Mouse (Mus musculus) embryonic facial prominence, embryonic 14.5 days (tissue): ENCODE measurements around the gene Psmg4. TPM values are rescaled to one million over a fixed set of nuclear protein-coding genes. Genes with fewer than 3 reads are reported as not detected.
A peak's percentile ranks its signal among the peaks of the same experiment; 100 is the strongest.

Source experiments
- ATAC-seq: fragments of 200-750 bp; cut with Nextera tagmentation; 2 replicates; pipeline ENCODE4 v1.8.0; 2017; ENCODE audit warnings: low read depth, moderate number of reproducible peaks, moderate TSS enrichment
- DNase-seq: peaks from one replicate; pipeline ENCODE4 v3.0.0-alpha.2; 2015; ENCODE audit warnings: low spot score
- H3K27ac ChIP-seq: fragments of 300-500 bp; sonication (generic); replicated peaks from 2 replicates; pipeline ENCODE4 v1.5.1; 2014; ENCODE audit warnings: low read depth, mild to moderate bottlenecking, low read length, moderate library complexity
- H3K27me3 ChIP-seq: fragments of 300-500 bp; sonication (generic); replicated peaks from 2 replicates; pipeline ENCODE4 v1.6.1; 2014; ENCODE audit warnings: low read length; ENCODE audit not compliant: control insufficient read depth, insufficient read depth
- H3K36me3 ChIP-seq: fragments of 300-500 bp; sonication (generic); 2 replicates; pipeline ENCODE4 v1.6.1; 2014; ENCODE audit warnings: low read length, mixed read lengths; ENCODE audit not compliant: control insufficient read depth, insufficient read depth
- H3K4me1 ChIP-seq: fragments of 300-500 bp; sonication (generic); 2 replicates; pipeline ENCODE4 v1.6.1; 2014; ENCODE audit warnings: antibody characterized with exemption, low read length; ENCODE audit not compliant: control insufficient read depth, insufficient read depth
- H3K4me2 ChIP-seq: fragments of 300-500 bp; sonication (generic); 2 replicates; pipeline ENCODE4 v1.6.1; 2014; ENCODE audit warnings: low read depth, mild to moderate bottlenecking, low read length, moderate library complexity, mixed read lengths
- H3K4me3 ChIP-seq: fragments of 300-500 bp; sonication (generic); 2 replicates; pipeline ENCODE4 v1.5.1; 2014; ENCODE audit warnings: low read depth, mild to moderate bottlenecking, low read length
- H3K9ac ChIP-seq: fragments of 300-500 bp; sonication (generic); 2 replicates; pipeline ENCODE4 v1.6.1; 2014; ENCODE audit warnings: low read depth, mild to moderate bottlenecking, low read length, moderate library complexity, mixed read lengths
- H3K9me3 ChIP-seq: fragments of 300-500 bp; sonication (generic); 2 replicates; pipeline ENCODE4 v1.6.1; 2016; ENCODE audit warnings: low read length; ENCODE audit not compliant: control insufficient read depth
- WGBS: fragments of 180-500 bp; shearing (Covaris S2); extraction: QIAGEN DNeasy Blood & Tissue Kit; methylation state at CpG from one replicate; pipeline ENCODE4 v1.1.7; 2014; 5-methylcytosine and 5-hydroxymethylcytosine counted together
- polyA plus RNA-seq: library from polyadenylated mRNA; unstranded; fragments of >200 nt; fragmentation: Nextera tagmentation; extraction: Ambion mirVana; gene quantifications from 2 replicates; pipeline ENCODE4 v1.2.1, GENCODE M21; 2014

Psmg4 gene
- polyA plus RNA-seq, 1 experiment from 2014 or later: 76.5 TPM

GRCm38 (mm10) chr13:34128276-34129114, 34.3 kb upstream of the Psmg4 start:
- H3K9ac ChIP-seq: no peak overlapping the region
- whole genome bisulfite sequencing: 73% methylated on average over 9 of the region's 9 CpGs
- H3K9me3 ChIP-seq: no peaks in the 10 kb centered on the region
- peaks cover 33% of the 10 kb centered on the region for H3K4me1 ChIP-seq
- DNase-seq: no peak
- peak overlapping the region; percentile 75 for H3K4me3 ChIP-seq
- 0 out of 2 replicates have a peak, but pooled peaks cover 20% of the 10 kb centered on the region for H3K36me3 ChIP-seq
- ATAC-seq: no peak
- H3K27ac ChIP-seq: no peak overlapping the region
- H3K4me2 ChIP-seq: peak overlapping the region; percentile 85
- no peaks in the 10 kb centered on the region for H3K27me3 ChIP-seq

GRCm38 (mm10) chr13:34129485-34130225, 33.1 kb upstream of the Psmg4 start:
- 0% methylated on average over 27 of the region's 31 CpGs for WGBS
- H3K36me3 ChIP-seq: 0 out of 2 replicates have a peak, but pooled peaks cover 12% of the 10 kb centered on the region
- H3K27me3 ChIP-seq: no peaks in the 10 kb centered on the region
- peak overlapping the region; percentile 75 for H3K4me3 ChIP-seq
- peak overlapping the region; percentile 80 for H3K9ac ChIP-seq
- H3K4me1 ChIP-seq: peaks cover 33% of the 10 kb centered on the region
- peak overlapping the region; percentile 88 for H3K27ac ChIP-seq
- DNase-seq: peak; percentile 84
- peak overlapping the region; percentile 85 for H3K4me2 ChIP-seq
- peak; percentile 7 for ATAC-seq
- H3K9me3 ChIP-seq: no peaks in the 10 kb centered on the region

GRCm38 (mm10) chr13:34130226-34130731, 32.5 kb upstream of the Psmg4 start, which contains the start of gene Tubb2b:
TSS of gene Tubb2b (minus strand) at chr13:34130466.
- 0 out of 2 replicates have a peak, but pooled peaks cover 7% of the 10 kb centered on the region for H3K36me3 ChIP-seq
- peak within 1 kb of the TSS; percentile 85 for H3K4me2 ChIP-seq
- no peaks in the 10 kb centered on the region for H3K27me3 ChIP-seq
- peaks cover 33% of the 10 kb centered on the region for H3K4me1 ChIP-seq
- WGBS: under 1% methylated on average over 26 of the region's 26 CpGs
- H3K27ac ChIP-seq: peak within 1 kb of the TSS; percentile 88
- peak; percentile 97 for DNase-seq
- ATAC-seq: peak; percentile 93
- H3K4me3 ChIP-seq: peak within 1 kb of the TSS; percentile 75
- no peaks in the 10 kb centered on the region for H3K9me3 ChIP-seq
- H3K9ac ChIP-seq: peak within 1 kb of the TSS; percentile 80

GRCm38 (mm10) chr13:34131011-34131707, 31.6 kb upstream of the Psmg4 start:
- Histone ChIP-seq H3K9me3 (no peaks in the 10 kb centered on the region), H3K4me3 (peak overlapping the region; percentile 75), H3K27me3 (no peaks in the 10 kb centered on the region), H3K4me1 (peaks cover 33% of the 10 kb centered on the region), H3K27ac (peak overlapping the region; percentile 88), H3K36me3 (no peaks in the 10 kb centered on the region), H3K9ac (peak overlapping the region; percentile 80), H3K4me2 (peak overlapping the region; percentile 85)
- DNase-seq (peak; percentile 92), ATAC-seq (peak; percentile 71)
- WGBS: under 1% methylated on average over 24 of the region's 24 CpGs

GRCm38 (mm10) chr13:34131708-34132060, 31.1 kb upstream of the Psmg4 start:
- Histone ChIP-seq H3K27ac (peak overlapping the region; percentile 88), H3K4me2 (peak overlapping the region; percentile 85), H3K36me3 (no peaks in the 10 kb centered on the region), H3K27me3 (no peaks in the 10 kb centered on the region), H3K4me1 (peaks cover 33% of the 10 kb centered on the region), H3K4me3 (peak overlapping the region; percentile 75), H3K9me3 (no peaks in the 10 kb centered on the region), H3K9ac (peak overlapping the region; percentile 80)
- 2% methylated on average over 10 of the region's 10 CpGs for WGBS
- ATAC-seq: peak; percentile 24; the same call in 1 of the 2 replicates
- DNase-seq: peak; percentile 87

GRCm38 (mm10) chr13:34132299-34132698, 30.5 kb upstream of the Psmg4 start:
- ATAC-seq (no peak), DNase-seq (peak; percentile 67)
- 2% methylated on average over 15 of the region's 15 CpGs for WGBS
- H3K4me1 ChIP-seq: peaks cover 35% of the 10 kb centered on the region
- peak overlapping the region; percentile 80; the same call in 1 of the 2 replicates for H3K9ac ChIP-seq
- no peaks in the 10 kb centered on the region for H3K36me3 ChIP-seq
- H3K27me3 ChIP-seq: no peaks in the 10 kb centered on the region
- no peaks in the 10 kb centered on the region for H3K9me3 ChIP-seq
- peak overlapping the region; percentile 88; the same call in 1 of the 2 replicates for H3K27ac ChIP-seq
- peak overlapping the region; percentile 75 for H3K4me3 ChIP-seq
- H3K4me2 ChIP-seq: peak overlapping the region; percentile 85

GRCm38 (mm10) chr13:34132875-34133274, 29.9 kb upstream of the Psmg4 start:
- Histone ChIP-seq H3K9ac (no peak overlapping the region), H3K4me1 (peaks cover 35% of the 10 kb centered on the region), H3K4me3 (peak overlapping the region; percentile 75; the same call in 1 of the 2 replicates), H3K27ac (peak overlapping the region; percentile 88; the same call in 1 of the 2 replicates), H3K9me3 (no peaks in the 10 kb centered on the region), H3K4me2 (peak overlapping the region; percentile 85), H3K36me3 (no peaks in the 10 kb centered on the region), H3K27me3 (no peaks in the 10 kb centered on the region)
- DNase-seq (no peak), ATAC-seq (no peak)
- WGBS: 23% methylated on average over 6 of the region's 6 CpGs
